Mouse (Mus musculus) inflammation-experienced regulatory T-cells (primary cell): Measurements from ENCODE around the gene Rbms3. TPM values are rescaled to one million over a fixed set of nuclear protein-coding genes. Genes with fewer than 3 reads are reported as not detected.

Experiments
- polyA plus RNA-seq, 2 experiments: library from polyadenylated mRNA; unstranded; fragments of 100-300 nt; shearing (Covaris generic); gene quantifications; one replicate each; pipeline ENCODE4 v1.2.1; 2017

Gene Rbms3
- polyA plus RNA-seq: under 1 TPM; 0.20 to 0.67 TPM

DNA sequence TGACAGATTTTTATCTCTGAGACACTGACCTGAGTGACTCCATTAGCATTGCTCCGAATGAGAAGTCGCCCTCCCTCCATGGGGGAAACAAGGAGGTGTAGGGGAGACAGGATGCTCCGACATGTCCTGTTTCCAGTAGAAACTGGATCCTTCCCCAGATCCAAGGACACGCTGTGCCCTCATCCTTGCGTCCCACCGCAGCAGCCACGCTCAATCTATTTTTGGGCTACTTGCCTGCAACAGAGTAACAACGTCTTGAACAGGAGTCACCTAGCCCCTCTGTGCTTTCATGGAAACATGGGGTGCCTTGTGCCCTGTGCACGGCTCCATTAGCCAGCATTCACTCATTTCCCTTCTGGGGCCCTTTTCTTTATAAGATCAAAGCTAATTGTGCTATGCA, at the start of gene Rbms3:
Gene Rbms3, minus strand, starts transcription at position 143 of the 400 bp plus-strand sequence.

